ENCODE assay signal across 18 mouse cellular contexts in the genomic region with DNA sequence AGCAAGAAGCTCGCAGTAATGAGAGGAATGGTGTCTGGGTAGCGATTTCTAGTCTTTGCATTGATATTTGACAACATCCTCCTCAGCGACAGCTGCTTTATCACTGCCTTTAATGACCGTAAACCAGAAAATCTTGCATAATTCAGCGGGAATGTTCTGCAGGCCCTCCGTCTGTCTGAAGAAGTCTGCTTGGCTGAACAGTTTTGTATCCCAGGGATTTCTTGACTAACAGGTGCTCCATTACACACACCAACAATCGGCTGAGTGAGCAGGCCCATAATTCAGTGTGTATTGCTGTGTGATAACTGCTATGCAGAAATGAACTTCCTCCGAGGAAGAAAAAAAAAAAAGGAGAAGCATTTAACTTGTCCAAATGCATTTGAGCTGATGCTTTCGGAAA.
A peak's percentile ranks its signal among the peaks of the same experiment; 100 is the strongest.
DNase-seq lines count a peak whose midpoint lies in the region; ATAC-seq lines count a peak whose summit lies in the region.
"Had no signal": no experiment of that assay in that cellular context is flagged by ENCODE, and none has a peak within 500 bp of the region (broad histone marks: within the 10 kb centered on the region; RNA-seq: fewer than 3 reads in every experiment).

No protein-coding gene starts in this region.

- peak; percentile 82 for ATAC-seq in forebrain, embryonic 13.5 days
- no peak for ATAC-seq in forebrain, embryonic 12.5 days (ENCODE audit: low FRiP score)
- no peak; the same call in 1 of the 2 replicates for ATAC-seq in midbrain, embryonic 14.5 days (ENCODE audit: low FRiP score, low TSS enrichment)
- ATAC-seq: intestine, embryonic 16.5 days had no signal

- no peak overlapping the region for H3K4me3 ChIP-seq in forebrain, embryonic 13.5 days
- no peak overlapping the region for H3K4me3 ChIP-seq in forebrain, embryonic 12.5 days (replicated peaks)
- no peak overlapping the region for H3K4me3 ChIP-seq in midbrain, embryonic 14.5 days (replicated peaks; ENCODE audit: low read depth, low read length)
- H3K4me3 ChIP-seq: erythroblast, embryonic 14.5 days; heart, adult 2 months had no signal

- no peak overlapping the region for H3K4me2 ChIP-seq in forebrain, embryonic 13.5 days
- H3K4me2 ChIP-seq in forebrain, embryonic 12.5 days, result no peak overlapping the region
- H3K4me2 ChIP-seq in midbrain, embryonic 14.5 days (ENCODE audit: low read length), result 0 out of 2 replicates have a peak overlapping the region, but pooled peaks have one; percentile 7

- 44% methylated on average over 9 of the region's 9 CpGs for WGBS in forebrain, embryonic 13.5 days
- WGBS in forebrain, embryonic 12.5 days, result 48% methylated on average over 9 of the region's 9 CpGs
- WGBS in midbrain, embryonic 14.5 days, result 20% methylated on average over 9 of the region's 9 CpGs

- peak; percentile 6 to 22 for DNase-seq in layer of hippocampus, adult 18-20 months (ENCODE audit: low spot score in 2 of 2)
- DNase-seq in layer of hippocampus, postnatal 14 days (ENCODE audit: low spot score in 2 of 2), result no peak
- peak; percentile 37 for DNase-seq in brain, embryonic 18.5 days (ENCODE audit: low read depth, low spot score)
- DNase-seq in midbrain, embryonic 14.5 days, result peak; percentile 50
- DNase-seq in heart, adult 8-10 months (ENCODE audit: low spot score), result no peak
- no peak for DNase-seq in lung, postnatal 36 days
- DNase-seq: adrenal gland, adult 8-10 months; B cell, adult 2 months; heart, adult 2 months; heart, postnatal 14 days; kidney, postnatal 25 days; lung, postnatal 14 days; right cerebral cortex, postnatal 4 days had no signal

- H3K9ac ChIP-seq in forebrain, embryonic 13.5 days, result no peak overlapping the region
- no peak overlapping the region for H3K9ac ChIP-seq in forebrain, embryonic 12.5 days
- H3K9ac ChIP-seq in midbrain, embryonic 14.5 days (replicated peaks; ENCODE audit: low read length), result no peak overlapping the region
- H3K9ac ChIP-seq: liver, embryonic 14.5 days had no signal

- no peaks in the 10 kb centered on the region for H3K27me3 ChIP-seq in forebrain, embryonic 13.5 days
- H3K27me3 ChIP-seq in forebrain, embryonic 12.5 days, result no peaks in the 10 kb centered on the region
- H3K27me3 ChIP-seq in midbrain, embryonic 14.5 days (ENCODE audit: control insufficient read depth, insufficient read depth, low read length), result no peaks in the 10 kb centered on the region

- H3K27ac ChIP-seq in forebrain, embryonic 13.5 days, result no peak overlapping the region
- no peak overlapping the region for H3K27ac ChIP-seq in forebrain, embryonic 12.5 days
- H3K27ac ChIP-seq in midbrain, embryonic 14.5 days (replicated peaks; ENCODE audit: low read depth, low read length), result no peak overlapping the region
- H3K27ac ChIP-seq: heart, adult 2 months; liver, embryonic 14.5 days had no signal

- H3K36me3 ChIP-seq in forebrain, embryonic 13.5 days (ENCODE audit: poor library complexity, severe bottlenecking), result no peaks in the 10 kb centered on the region
- no peaks in the 10 kb centered on the region for H3K36me3 ChIP-seq in forebrain, embryonic 12.5 days (replicated peaks)
- H3K36me3 ChIP-seq in midbrain, embryonic 14.5 days (ENCODE audit: control insufficient read depth, insufficient read depth, low read length), result no peaks in the 10 kb centered on the region

- H3K4me1 ChIP-seq in forebrain, embryonic 13.5 days, result peaks cover 7% of the 10 kb centered on the region
- H3K4me1 ChIP-seq in forebrain, embryonic 12.5 days, result peaks cover 6% of the 10 kb centered on the region
- H3K4me1 ChIP-seq in midbrain, embryonic 14.5 days (ENCODE audit: control insufficient read depth, insufficient read depth, low read length), result peaks cover 12% of the 10 kb centered on the region; the same call in 1 of the 2 replicates

- no peaks in the 10 kb centered on the region for H3K9me3 ChIP-seq in forebrain, embryonic 13.5 days (replicated peaks)
- H3K9me3 ChIP-seq in forebrain, embryonic 12.5 days, result no peaks in the 10 kb centered on the region
- H3K9me3 ChIP-seq in midbrain, embryonic 14.5 days (ENCODE audit: control insufficient read depth, low read length), result no peaks in the 10 kb centered on the region

Comparison
In these comparisons a context has a peak if more than half of its experiments do, and no peak if none do; other contexts are left out.
1. DNase-seq: peak in layer of hippocampus, adult 18-20 months (2 of 2), brain, embryonic 18.5 days (single experiment) and midbrain, embryonic 14.5 days (single experiment); none in layer of hippocampus, postnatal 14 days (0 of 2), heart, adult 8-10 months (single experiment) and lung, postnatal 36 days (single experiment).